Mouse (Mus musculus): ENCODE measurements around the gene Chga.

Gene Chga

GRCm38 (mm10) chr12:102554721-102555516 is at the start of gene Chga:
Gene Chga, plus strand, starts transcription at chr12:102554969.
- DNase-seq = peak; percentile 86

GRCm38 (mm10) chr12:102505131-102505713 is 49.5 kb upstream of the Chga start:
- no peak for DNase-seq

- DNase-seq = no peak
Measured at GRCm38 (mm10) chr12:102505949-102506348, 48.8 kb upstream of the Chga start.

- DNase-seq = peak; percentile 68
Measured at GRCm38 (mm10) chr12:102511363-102511762, 43.4 kb upstream of the Chga start.

GRCm38 (mm10) chr12:102514151-102514550 is 40.6 kb upstream of the Chga start:
- DNase-seq = no peak

GRCm38 (mm10) chr12:102514751-102515150 is 40.0 kb upstream of the Chga start:
- DNase-seq = no peak

- no peak for DNase-seq
Measured at GRCm38 (mm10) chr12:102516151-102516550, 38.6 kb upstream of the Chga start.

- DNase-seq = no peak
Measured at GRCm38 (mm10) chr12:102517647-102518046, 37.1 kb upstream of the Chga start.

- DNase-seq = no peak
Measured at GRCm38 (mm10) chr12:102519929-102520720, 34.6 kb upstream of the Chga start.

GRCm38 (mm10) chr12:102521777-102522319 is 32.9 kb upstream of the Chga start:
- no peak for DNase-seq

GRCm38 (mm10) chr12:102524216-102524615 is 30.6 kb upstream of the Chga start:
- no peak for DNase-seq

GRCm38 (mm10) chr12:102524760-102525159 is 30.0 kb upstream of the Chga start:
- no peak for DNase-seq

GRCm38 (mm10) chr12:102527989-102528388 is 26.8 kb upstream of the Chga start:
- DNase-seq = no peak

GRCm38 (mm10) chr12:102535796-102536195 is 19.0 kb upstream of the Chga start:
- DNase-seq = no peak

- DNase-seq = no peak
Measured at GRCm38 (mm10) chr12:102540278-102540677, 14.5 kb upstream of the Chga start.

- DNase-seq = no peak
Measured at GRCm38 (mm10) chr12:102541168-102541567, 13.6 kb upstream of the Chga start.

- no peak for DNase-seq
Measured at GRCm38 (mm10) chr12:102545122-102545521, 9.6 kb upstream of the Chga start.

GRCm38 (mm10) chr12:102550529-102550928 is 4.2 kb upstream of the Chga start:
- DNase-seq = no peak

GRCm38 (mm10) chr12:102551186-102551585 is 3.6 kb upstream of the Chga start:
- no peak for DNase-seq

GRCm38 (mm10) chr12:102552001-102552400 is 2.8 kb upstream of the Chga start:
- no peak for DNase-seq

GRCm38 (mm10) chr12:102553705-102554275 is 979 bp upstream of the Chga start:
- no peak for DNase-seq

GRCm38 (mm10) chr12:102555850-102556249 is 1.1 kb downstream of the Chga start:
- DNase-seq = no peak

GRCm38 (mm10) chr12:102557372-102557771 is 2.6 kb downstream of the Chga start:
- no peak for DNase-seq

Measured in cerebellum, adult 11 months (tissue).